Mouse (Mus musculus) hindbrain, embryonic 12.5 days (tissue): Measurements from ENCODE around the gene Sh2d6. TPM values are rescaled to one million over a fixed set of nuclear protein-coding genes. Genes with fewer than 3 reads are reported as not detected.

ENCODE experiments used
- ATAC-seq: fragments of 200-750 bp; cut with Nextera tagmentation; 2 replicates; pipeline ENCODE4 v1.8.0; 2017; ENCODE audit warnings: moderate TSS enrichment; ENCODE audit not compliant: low FRiP score
- H3K27ac ChIP-seq: fragments of 300-500 bp; sonication (generic); 2 replicates; pipeline ENCODE4 v1.5.1; 2016; ENCODE audit warnings: mild to moderate bottlenecking
- H3K27me3 ChIP-seq: fragments of 300-500 bp; sonication (generic); 2 replicates; pipeline ENCODE4 v1.6.1; 2016; ENCODE audit warnings: mild to moderate bottlenecking
- H3K36me3 ChIP-seq: fragments of 300-500 bp; sonication (generic); 2 replicates; pipeline ENCODE4 v1.6.1; 2016; ENCODE audit warnings: mild to moderate bottlenecking
- H3K4me1 ChIP-seq: fragments of 300-500 bp; sonication (generic); 2 replicates; pipeline ENCODE4 v1.6.1; 2016
- H3K4me2 ChIP-seq: fragments of 300-500 bp; sonication (generic); replicated peaks from 2 replicates; pipeline ENCODE4 v1.6.1; 2016; ENCODE audit warnings: mild to moderate bottlenecking
- H3K4me3 ChIP-seq: fragments of 300-500 bp; sonication (generic); 2 replicates; pipeline ENCODE4 v1.5.1; 2016; ENCODE audit warnings: mild to moderate bottlenecking
- H3K9ac ChIP-seq: fragments of 300-500 bp; sonication (generic); 2 replicates; pipeline ENCODE4 v1.6.1; 2016; ENCODE audit warnings: mild to moderate bottlenecking, moderate library complexity
- H3K9me3 ChIP-seq: fragments of 300-500 bp; sonication (generic); replicated peaks from 2 replicates; pipeline ENCODE4 v1.6.1; 2016; ENCODE audit warnings: mild to moderate bottlenecking
- WGBS: fragments of 180-500 bp; shearing (Covaris S2); methylation state at CpG from one replicate; pipeline ENCODE4 v1.1.7; 2016; 5-methylcytosine and 5-hydroxymethylcytosine counted together
- polyA plus RNA-seq: library from polyadenylated mRNA; unstranded; fragments of >200 nt; fragmentation: Nextera tagmentation; extraction: Ambion mirVana; gene quantifications from 2 replicates; pipeline ENCODE4 v1.2.1, GENCODE M21; 2016

Gene Sh2d6
- polyA plus RNA-seq, 1 experiment from 2014 or later = 0.62 TPM

DNA sequence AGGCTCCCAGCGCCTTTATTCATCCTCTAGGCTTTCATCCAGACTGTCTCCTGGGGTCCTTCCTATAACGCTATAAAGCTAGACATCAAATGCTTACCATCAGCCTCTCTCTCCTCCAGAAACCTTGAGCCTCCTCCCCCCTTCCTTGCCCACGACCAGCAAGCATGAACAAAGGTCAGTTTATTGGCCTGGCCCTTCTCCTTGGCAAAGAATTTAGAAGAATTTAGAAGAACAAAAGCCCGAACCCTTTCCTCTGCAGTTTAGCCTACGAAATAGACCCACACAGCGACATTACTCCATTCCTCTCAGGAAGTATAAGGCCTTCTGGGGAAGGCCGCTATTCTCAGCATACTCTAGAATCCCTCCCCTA lies 8.5 kb downstream of the Sh2d6 start:
- no peaks in the 10 kb centered on the region for H3K36me3 ChIP-seq
- H3K27ac ChIP-seq = peak overlapping the region; percentile 96
- H3K9me3 ChIP-seq = no peaks in the 10 kb centered on the region
- H3K4me1 ChIP-seq = peaks cover 23% of the 10 kb centered on the region
- H3K9ac ChIP-seq = peak overlapping the region; percentile 63
- peak; percentile 1; the same call in 1 of the 2 replicates for ATAC-seq
- peak overlapping the region; percentile 56 for H3K4me2 ChIP-seq
- peak overlapping the region; percentile 34; the same call in 1 of the 2 replicates for H3K4me3 ChIP-seq
- no peaks in the 10 kb centered on the region for H3K27me3 ChIP-seq
- WGBS = 46% methylated on average over 7 of the region's 7 CpGs

DNA sequence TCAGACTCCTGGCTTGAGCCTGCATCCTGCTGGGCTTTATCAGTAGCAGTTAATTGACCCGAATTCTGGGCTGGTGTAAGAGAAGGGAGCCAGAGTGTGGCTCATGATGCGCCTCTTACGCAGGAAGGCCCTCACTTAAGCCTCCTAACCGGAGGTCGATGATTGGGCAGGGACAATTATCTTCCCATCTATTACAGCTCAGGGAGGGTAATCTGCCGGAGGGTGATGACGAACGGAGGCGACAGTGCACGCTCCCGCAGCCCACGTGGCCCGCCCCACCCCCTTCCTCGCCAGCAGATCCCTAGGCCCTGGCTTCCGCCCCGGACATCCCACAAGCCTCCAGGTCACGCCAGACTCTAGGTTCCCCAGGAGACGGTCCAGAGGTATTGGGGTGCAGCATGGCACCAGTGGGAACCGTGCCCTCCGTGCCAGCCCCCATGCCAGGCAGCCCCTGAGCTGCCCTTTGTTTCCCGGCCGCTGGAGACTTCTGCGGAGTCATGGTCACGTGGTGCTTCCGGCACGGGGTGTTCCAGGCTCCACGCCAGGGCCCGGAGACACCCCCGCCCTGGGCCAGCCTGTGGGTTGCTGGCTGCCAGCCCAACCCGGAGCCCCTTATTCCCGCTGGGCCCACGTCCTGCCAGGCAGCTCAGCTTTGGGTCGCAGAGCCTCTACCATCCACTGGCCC lies 9.0 kb downstream of the Sh2d6 start:
- Histone ChIP-seq H3K4me3 (peak overlapping the region; percentile 34), H3K9ac (peak overlapping the region; percentile 63), H3K27me3 (no peaks in the 10 kb centered on the region), H3K27ac (peak overlapping the region; percentile 96), H3K4me2 (peak overlapping the region; percentile 56), H3K4me1 (peaks cover 23% of the 10 kb centered on the region), H3K9me3 (no peaks in the 10 kb centered on the region), H3K36me3 (no peaks in the 10 kb centered on the region)
- WGBS = 7% methylated on average over 33 of the region's 33 CpGs
- peak; percentile 93 for ATAC-seq

DNA sequence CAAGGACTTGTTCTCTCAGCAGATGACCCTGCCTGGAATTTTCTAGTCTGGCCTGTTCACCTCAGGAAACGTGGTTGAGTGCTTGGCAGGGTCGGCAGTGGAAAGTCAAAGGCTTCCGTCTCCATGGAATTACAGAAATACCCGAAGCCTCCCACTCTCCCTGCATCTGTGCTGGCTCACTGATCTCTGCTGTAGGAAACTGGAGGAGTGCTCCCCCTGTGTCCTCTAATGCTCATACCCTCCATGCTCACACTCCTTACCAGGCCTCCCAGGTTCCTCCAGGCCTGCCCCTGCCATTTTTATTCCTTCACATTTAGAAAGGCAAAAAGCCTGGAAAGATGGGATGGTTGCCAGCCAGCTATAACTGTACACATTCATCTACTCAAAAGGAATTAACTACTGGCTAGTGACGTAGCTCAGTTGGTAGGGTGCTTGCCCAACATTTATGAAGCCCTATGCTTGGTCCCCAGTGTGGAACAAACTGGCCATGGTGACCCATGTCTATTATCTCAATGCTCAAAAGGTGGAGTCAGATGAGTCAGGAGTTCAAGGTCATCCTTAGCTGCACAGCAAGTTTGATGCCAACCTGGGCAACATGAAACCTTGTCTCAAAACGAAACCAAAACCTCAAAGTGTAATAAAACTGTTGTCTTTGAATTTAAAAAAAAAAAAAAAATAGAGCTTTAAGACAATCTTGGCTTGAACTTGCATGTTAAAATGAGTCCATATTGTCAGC lies 10.7 kb downstream of the Sh2d6 start:
- H3K4me1 ChIP-seq = peaks cover 23% of the 10 kb centered on the region
- no peaks in the 10 kb centered on the region for H3K9me3 ChIP-seq
- no peak overlapping the region for H3K27ac ChIP-seq
- no peak for ATAC-seq
- H3K36me3 ChIP-seq = no peaks in the 10 kb centered on the region
- no peaks in the 10 kb centered on the region for H3K27me3 ChIP-seq
- H3K4me2 ChIP-seq = no peak overlapping the region
- H3K9ac ChIP-seq = no peak overlapping the region
- H3K4me3 ChIP-seq = no peak overlapping the region
- WGBS = 73% methylated on average over 6 of the region's 6 CpGs

DNA sequence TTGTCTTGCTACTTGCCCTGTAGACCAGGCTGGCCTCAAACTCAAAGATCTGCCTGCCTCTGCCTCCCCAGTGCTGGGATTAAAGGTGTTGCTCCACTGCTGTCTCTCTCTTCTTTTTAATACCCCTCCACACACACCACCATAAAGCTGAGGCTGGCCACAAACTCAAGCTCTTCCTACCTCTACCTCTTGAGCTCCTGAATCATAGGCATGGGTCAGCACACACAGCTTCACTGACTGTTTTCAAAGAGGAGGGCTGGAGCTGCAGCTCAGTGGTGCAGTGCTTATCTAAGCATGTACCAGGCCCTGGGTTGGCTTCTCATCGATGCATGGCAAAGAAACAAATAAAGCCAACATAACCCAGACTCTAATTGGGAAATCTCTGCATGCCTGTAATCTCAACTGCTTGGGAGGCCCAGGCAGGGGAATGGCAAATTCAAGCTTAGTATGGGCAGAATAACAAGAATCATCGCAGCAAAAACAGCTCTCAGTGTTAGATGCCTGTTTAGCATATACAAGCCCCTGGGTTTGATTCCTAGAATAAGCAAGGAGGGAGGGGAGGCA lies 11.6 kb downstream of the Sh2d6 start:
- Histone ChIP-seq H3K36me3 (no peaks in the 10 kb centered on the region), H3K4me3 (no peak overlapping the region), H3K27me3 (no peaks in the 10 kb centered on the region), H3K4me1 (peaks cover 23% of the 10 kb centered on the region), H3K4me2 (no peak overlapping the region), H3K27ac (no peak overlapping the region), H3K9me3 (no peaks in the 10 kb centered on the region), H3K9ac (no peak overlapping the region)
- no peak for ATAC-seq
- 81% methylated on average over 2 of the region's 2 CpGs for WGBS

DNA sequence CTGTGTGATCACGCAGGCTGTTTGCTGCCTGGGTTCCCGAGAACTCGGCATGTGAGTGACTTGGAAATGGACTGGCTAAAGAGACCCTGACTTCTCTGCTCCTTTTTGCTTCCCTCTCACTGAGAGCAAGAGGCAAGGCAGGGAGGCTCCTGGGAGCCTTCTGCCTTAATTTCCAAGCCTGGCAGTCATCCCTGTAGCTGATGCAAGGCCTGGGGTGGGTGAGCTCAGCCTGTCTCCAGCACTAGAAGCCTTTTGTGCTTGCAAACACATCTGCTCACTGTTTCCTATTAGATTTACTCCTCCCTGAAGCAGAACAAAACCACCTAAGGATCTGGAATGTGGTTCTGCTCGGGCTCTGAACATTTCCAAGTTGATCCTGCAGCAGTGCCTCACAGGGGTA lies 12.9 kb downstream of the Sh2d6 start:
- Histone ChIP-seq H3K9ac (no peak overlapping the region), H3K27ac (no peak overlapping the region)
- WGBS = 79% methylated on average over 4 of the region's 4 CpGs

DNA sequence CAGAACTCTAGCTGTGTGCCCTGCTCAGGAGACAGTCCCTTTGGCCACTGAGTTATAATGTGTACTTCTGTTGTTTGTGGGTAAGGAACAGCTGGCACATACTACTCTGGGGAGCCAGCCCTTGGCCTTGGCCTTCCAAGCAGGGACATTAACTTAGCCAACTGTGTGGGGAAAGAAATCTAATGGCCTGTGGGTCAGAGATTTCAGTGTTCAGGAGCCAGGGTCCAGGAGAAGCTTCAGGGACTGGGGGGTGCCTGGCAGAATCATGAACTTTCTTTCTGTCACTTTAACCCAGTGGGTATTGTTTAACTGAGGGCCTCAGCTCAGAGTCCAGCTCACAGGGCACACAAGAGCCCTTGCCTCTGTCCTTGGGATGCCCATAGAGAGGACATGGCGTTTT lies 15.4 kb downstream of the Sh2d6 start:
- Histone ChIP-seq H3K9me3 (no peaks in the 10 kb centered on the region), H3K27ac (no peak overlapping the region), H3K4me2 (no peak overlapping the region), H3K4me3 (no peak overlapping the region), H3K4me1 (no peaks in the 10 kb centered on the region), H3K36me3 (no peaks in the 10 kb centered on the region), H3K9ac (no peak overlapping the region), H3K27me3 (no peaks in the 10 kb centered on the region)
- no peak for ATAC-seq
- 73% methylated on average over 1 of the region's 1 CpGs for WGBS

More for the DNA sequence above, 12.9 kb downstream of the Sh2d6 start:
- Histone ChIP-seq H3K27me3 (no peaks in the 10 kb centered on the region), H3K36me3 (no peaks in the 10 kb centered on the region), H3K4me3 (no peak overlapping the region), H3K4me2 (no peak overlapping the region), H3K4me1 (peaks cover 18% of the 10 kb centered on the region), H3K9me3 (no peaks in the 10 kb centered on the region)
- ATAC-seq = no peak

DNA sequence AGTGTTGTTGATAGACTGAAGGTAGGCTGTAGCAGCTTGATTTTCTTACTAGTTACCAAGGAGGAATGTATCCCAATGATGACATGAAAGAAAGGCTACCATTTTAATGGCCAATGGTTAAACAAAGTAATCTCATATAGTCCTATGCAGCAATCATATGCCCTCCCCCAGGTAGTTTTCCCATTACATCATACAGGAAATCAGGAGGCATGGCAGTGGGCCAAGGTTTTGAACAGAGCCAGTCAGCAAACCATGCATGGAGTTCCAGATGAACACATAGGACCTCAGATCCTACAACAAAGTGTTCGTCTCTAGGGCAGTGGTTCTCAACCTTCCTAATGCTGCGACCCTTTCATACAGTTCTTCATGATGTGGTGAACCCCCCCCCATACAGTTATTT lies 17.6 kb downstream of the Sh2d6 start:
- Histone ChIP-seq H3K27ac (no peak overlapping the region), H3K9ac (no peak overlapping the region), H3K4me3 (no peak overlapping the region), H3K36me3 (no peaks in the 10 kb centered on the region), H3K9me3 (no peaks in the 10 kb centered on the region), H3K4me2 (no peak overlapping the region), H3K4me1 (no peaks in the 10 kb centered on the region), H3K27me3 (no peaks in the 10 kb centered on the region)
- 88% methylated on average over 2 of the region's 2 CpGs for WGBS
- ATAC-seq = no peak

DNA sequence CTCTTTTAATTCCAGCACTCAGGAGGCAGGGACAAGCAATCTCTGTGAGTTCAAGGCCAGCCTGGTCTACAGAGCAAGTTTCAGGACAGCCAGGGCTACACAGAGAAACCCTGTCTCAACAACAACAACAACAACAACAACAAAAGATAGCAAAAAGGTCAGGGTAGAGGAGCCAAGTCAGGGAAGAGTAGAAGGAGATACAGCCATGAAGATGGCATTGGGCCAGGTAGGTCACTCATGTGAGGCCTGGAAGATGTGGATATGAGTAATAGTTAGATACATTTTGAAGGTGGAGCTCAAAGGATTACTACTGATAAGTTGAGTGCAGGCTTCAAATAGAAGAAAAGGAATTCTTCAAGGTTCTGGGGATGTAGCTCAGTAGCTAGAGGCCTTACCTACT lies 18.2 kb downstream of the Sh2d6 start:
- Histone ChIP-seq H3K27ac (no peak overlapping the region), H3K9me3 (no peaks in the 10 kb centered on the region), H3K9ac (no peak overlapping the region), H3K4me3 (no peak overlapping the region), H3K36me3 (no peaks in the 10 kb centered on the region), H3K27me3 (no peaks in the 10 kb centered on the region), H3K4me1 (no peaks in the 10 kb centered on the region), H3K4me2 (no peak overlapping the region)
- ATAC-seq = no peak

DNA sequence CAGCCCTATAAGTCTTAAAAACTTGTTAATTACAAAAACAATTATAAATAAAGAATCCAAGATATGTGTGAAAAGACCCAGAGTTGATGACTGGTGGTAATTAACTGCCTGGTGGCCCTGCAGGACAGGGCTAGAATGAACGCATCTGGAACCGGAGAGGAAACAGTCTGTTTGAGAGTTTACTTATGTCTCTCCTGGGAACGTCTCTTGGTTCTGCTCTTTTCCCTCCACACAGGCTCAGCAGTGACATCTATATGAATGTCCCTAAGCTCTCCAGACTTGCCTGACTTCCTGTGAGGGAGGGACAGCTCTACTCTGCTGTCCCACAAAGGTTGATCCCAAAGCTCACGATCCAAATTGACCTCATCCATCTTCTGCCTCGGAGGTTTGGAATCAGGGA lies 22.6 kb downstream of the Sh2d6 start:
- no peaks in the 10 kb centered on the region for H3K4me1 ChIP-seq
- H3K27ac ChIP-seq = no peak overlapping the region
- H3K27me3 ChIP-seq = no peaks in the 10 kb centered on the region
- no peak overlapping the region for H3K9ac ChIP-seq
- H3K36me3 ChIP-seq = no peaks in the 10 kb centered on the region
- 56% methylated on average over 5 of the region's 5 CpGs for WGBS
- H3K9me3 ChIP-seq = no peaks in the 10 kb centered on the region
- no peak for ATAC-seq
- H3K4me2 ChIP-seq = no peak overlapping the region
- no peak overlapping the region for H3K4me3 ChIP-seq

DNA sequence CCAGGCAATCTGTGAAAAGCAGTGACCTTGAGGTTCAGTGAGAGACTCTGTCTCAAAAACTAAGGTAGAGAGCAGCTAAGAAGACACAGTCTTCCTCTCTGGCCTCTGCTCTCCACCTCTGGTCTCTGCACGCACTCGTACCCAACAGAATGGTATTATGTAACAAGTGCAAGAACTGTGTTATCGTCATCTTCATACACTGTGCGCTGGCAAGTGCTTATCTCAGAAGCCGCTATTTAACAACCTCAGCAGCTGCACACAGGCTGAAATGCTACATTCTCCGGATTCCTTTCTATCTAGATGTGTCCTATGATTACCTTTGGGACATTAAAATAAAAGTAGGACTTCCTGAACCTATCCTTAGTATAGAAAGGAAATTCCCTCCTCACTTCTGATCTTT lies 28.6 kb downstream of the Sh2d6 start:
- Histone ChIP-seq H3K27ac (no peak overlapping the region), H3K27me3 (no peaks in the 10 kb centered on the region; the same call in 1 of the 2 replicates), H3K9me3 (no peaks in the 10 kb centered on the region), H3K4me3 (no peak overlapping the region), H3K9ac (no peak overlapping the region), H3K36me3 (no peaks in the 10 kb centered on the region), H3K4me1 (no peaks in the 10 kb centered on the region), H3K4me2 (no peak overlapping the region)
- no peak for ATAC-seq
- WGBS = 84% methylated on average over 6 of the region's 6 CpGs

DNA sequence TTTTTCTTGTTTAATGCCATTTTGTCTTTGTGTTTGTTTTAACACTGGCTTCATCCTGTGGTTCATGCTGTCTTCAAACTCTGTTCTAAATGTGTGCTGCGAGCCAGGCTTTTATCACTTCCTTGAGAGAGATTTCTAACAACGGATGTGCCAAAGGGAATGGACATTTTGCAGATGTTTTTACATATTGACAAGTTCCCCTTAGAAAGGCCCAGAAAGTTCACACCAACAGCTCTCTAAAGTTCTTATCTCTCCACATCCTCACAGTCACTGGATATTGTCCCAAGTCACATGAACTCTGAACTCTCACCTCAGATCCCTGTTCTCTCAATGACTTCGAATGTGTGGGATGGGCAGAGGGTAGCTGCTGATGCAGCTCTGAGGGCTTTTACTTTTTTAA lies 30.4 kb downstream of the Sh2d6 start:
- Histone ChIP-seq H3K9me3 (no peaks in the 10 kb centered on the region), H3K4me1 (no peaks in the 10 kb centered on the region), H3K27me3 (no peaks in the 10 kb centered on the region; the same call in 1 of the 2 replicates), H3K27ac (no peak overlapping the region), H3K9ac (no peak overlapping the region), H3K4me2 (no peak overlapping the region), H3K36me3 (no peaks in the 10 kb centered on the region), H3K4me3 (no peak overlapping the region)
- WGBS = 72% methylated on average over 3 of the region's 3 CpGs
- ATAC-seq = no peak

DNA sequence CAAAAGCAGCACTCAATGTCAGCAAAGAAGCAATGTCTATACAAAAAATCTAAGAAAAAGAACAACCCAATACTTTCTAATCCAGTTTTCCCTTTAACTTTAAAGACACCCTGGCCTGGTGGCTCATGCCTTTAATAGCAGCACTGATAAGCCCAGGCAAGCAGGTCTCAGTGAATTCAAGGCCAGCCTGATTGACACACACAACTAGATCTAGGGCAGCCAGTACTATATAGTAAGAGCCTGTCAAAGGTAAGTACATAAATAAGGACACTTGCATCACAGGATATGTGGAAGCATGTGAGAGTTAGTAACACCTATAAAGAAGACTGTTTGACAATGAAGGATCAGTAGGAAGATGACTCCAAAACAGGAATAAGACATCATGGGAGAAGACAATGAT lies 32.0 kb downstream of the Sh2d6 start:
- Histone ChIP-seq H3K27ac (no peak overlapping the region), H3K9ac (no peak overlapping the region), H3K36me3 (no peaks in the 10 kb centered on the region), H3K4me2 (no peak overlapping the region), H3K27me3 (no peaks in the 10 kb centered on the region; the same call in 1 of the 2 replicates), H3K9me3 (no peaks in the 10 kb centered on the region), H3K4me1 (no peaks in the 10 kb centered on the region), H3K4me3 (no peak overlapping the region)
- ATAC-seq = no peak

DNA sequence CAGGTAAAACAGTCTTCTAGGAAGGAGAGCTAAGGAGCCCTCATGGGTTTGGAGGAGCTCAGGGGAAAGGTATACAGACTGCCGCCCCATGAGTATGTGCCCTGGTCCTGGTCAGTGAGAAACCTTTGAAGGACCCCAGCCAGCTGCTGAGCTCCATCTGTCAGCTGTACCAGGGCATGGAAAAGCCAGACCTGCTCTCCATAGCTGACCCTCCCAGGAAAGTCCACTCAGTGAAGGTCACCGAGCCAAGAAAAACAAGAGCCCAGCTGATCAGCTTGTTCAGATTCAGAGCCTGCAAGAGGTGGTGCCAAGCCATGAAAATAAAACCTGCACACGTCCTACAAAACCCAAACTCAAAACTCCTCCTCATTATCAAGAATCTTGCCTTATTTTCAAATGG lies 32.7 kb downstream of the Sh2d6 start:
- Histone ChIP-seq H3K27ac (no peak overlapping the region), H3K36me3 (no peaks in the 10 kb centered on the region), H3K4me2 (no peak overlapping the region), H3K9me3 (no peaks in the 10 kb centered on the region), H3K4me3 (no peak overlapping the region), H3K27me3 (no peaks in the 10 kb centered on the region; the same call in 1 of the 2 replicates), H3K9ac (no peak overlapping the region), H3K4me1 (no peaks in the 10 kb centered on the region)
- 70% methylated on average over 3 of the region's 3 CpGs for WGBS
- no peak for ATAC-seq
